Mouse (Mus musculus) heart, embryonic 15.5 days (tissue): ENCODE results near the gene Dis3. TPM values are rescaled to one million over a fixed set of nuclear protein-coding genes. Genes with fewer than 3 reads are reported as not detected.
"Not testable (repeated sequence)": the region's sequence is repeated elsewhere in the genome, so short reads cannot be mapped to it uniquely, and the experiment has no call there.

ENCODE experiments used
- ATAC-seq: fragments of 200-750 bp; cut with Nextera tagmentation; replicated peaks from 2 replicates; pipeline ENCODE4 v1.8.0; 2017; ENCODE audit warnings: low read depth, moderate TSS enrichment; ENCODE audit not compliant: insufficient number of reproducible peaks, insufficient read depth, low FRiP score
- H3K27ac ChIP-seq: fragments of 300-500 bp; sonication (generic); 2 replicates; pipeline ENCODE4 v1.5.1; 2015; ENCODE audit warnings: mild to moderate bottlenecking, inconsistent platforms
- H3K27me3 ChIP-seq: fragments of 300-500 bp; sonication (generic); 2 replicates; pipeline ENCODE4 v1.6.1; 2015; ENCODE audit warnings: inconsistent platforms
- H3K36me3 ChIP-seq: fragments of 300-500 bp; sonication (generic); 2 replicates; pipeline ENCODE4 v1.6.1; 2015; ENCODE audit warnings: mild to moderate bottlenecking, inconsistent platforms
- H3K4me1 ChIP-seq: fragments of 300-500 bp; sonication (generic); replicated peaks from 2 replicates; pipeline ENCODE4 v1.6.1; 2015; ENCODE audit warnings: inconsistent platforms
- H3K4me2 ChIP-seq: fragments of 300-500 bp; sonication (generic); 2 replicates; pipeline ENCODE4 v1.6.1; 2015; ENCODE audit warnings: inconsistent platforms, mild to moderate bottlenecking, moderate library complexity
- H3K4me3 ChIP-seq: fragments of 300-500 bp; sonication (generic); 2 replicates; pipeline ENCODE4 v1.5.1; 2015; ENCODE audit warnings: mild to moderate bottlenecking, inconsistent platforms
- H3K9ac ChIP-seq: fragments of 300-500 bp; sonication (generic); 2 replicates; pipeline ENCODE4 v1.6.1; 2015; ENCODE audit warnings: mild to moderate bottlenecking, inconsistent platforms
- H3K9me3 ChIP-seq: fragments of 300-500 bp; sonication (generic); replicated peaks from 2 replicates; pipeline ENCODE4 v1.6.1; 2016; ENCODE audit warnings: inconsistent platforms
- WGBS: fragments of 180-500 bp; shearing (Covaris S2); methylation state at CpG from one replicate; pipeline ENCODE4 v1.1.7; 2015; ENCODE audit warnings: mixed read lengths; 5-methylcytosine and 5-hydroxymethylcytosine counted together
- polyA plus RNA-seq: library from polyadenylated mRNA; unstranded; fragments of >200 nt; fragmentation: Nextera tagmentation; extraction: Ambion mirVana; gene quantifications from 2 replicates; pipeline ENCODE4 v1.2.1, GENCODE M21; 2015

Dis3 gene
- polyA plus RNA-seq, 1 experiment from 2014 or later: 17.5 TPM

DNA sequence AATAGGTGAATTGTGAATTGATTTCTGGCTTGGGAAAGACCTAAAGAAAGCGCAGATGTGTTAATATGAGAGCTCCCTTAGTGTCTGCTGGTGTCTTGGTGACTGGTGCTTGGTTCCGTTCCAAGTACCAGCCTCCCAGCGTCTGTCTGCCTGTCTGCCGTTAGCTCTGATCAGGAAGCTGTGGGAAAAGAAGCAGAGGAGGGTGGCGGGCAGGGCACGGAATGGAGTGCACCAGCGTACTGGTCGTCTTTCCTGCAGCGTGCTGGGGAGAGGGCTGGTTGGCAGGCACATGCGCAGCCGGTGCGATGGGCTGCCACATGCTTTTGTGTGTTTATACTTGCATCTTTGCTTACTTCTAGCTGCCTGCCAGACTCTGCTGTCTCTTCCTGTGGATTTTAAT, 39.0 kb downstream of the Dis3 start:
- no peak overlapping the region for H3K27ac ChIP-seq
- no peak overlapping the region for H3K4me3 ChIP-seq
- WGBS: 83% methylated on average over 12 of the region's 12 CpGs
- no peak overlapping the region for H3K9ac ChIP-seq
- H3K27me3 ChIP-seq: no peaks in the 10 kb centered on the region
- no peak overlapping the region for H3K4me2 ChIP-seq
- H3K9me3 ChIP-seq: no peaks in the 10 kb centered on the region
- no peak for ATAC-seq
- no peaks in the 10 kb centered on the region for H3K4me1 ChIP-seq
- H3K36me3 ChIP-seq: peaks cover 51% of the 10 kb centered on the region

DNA sequence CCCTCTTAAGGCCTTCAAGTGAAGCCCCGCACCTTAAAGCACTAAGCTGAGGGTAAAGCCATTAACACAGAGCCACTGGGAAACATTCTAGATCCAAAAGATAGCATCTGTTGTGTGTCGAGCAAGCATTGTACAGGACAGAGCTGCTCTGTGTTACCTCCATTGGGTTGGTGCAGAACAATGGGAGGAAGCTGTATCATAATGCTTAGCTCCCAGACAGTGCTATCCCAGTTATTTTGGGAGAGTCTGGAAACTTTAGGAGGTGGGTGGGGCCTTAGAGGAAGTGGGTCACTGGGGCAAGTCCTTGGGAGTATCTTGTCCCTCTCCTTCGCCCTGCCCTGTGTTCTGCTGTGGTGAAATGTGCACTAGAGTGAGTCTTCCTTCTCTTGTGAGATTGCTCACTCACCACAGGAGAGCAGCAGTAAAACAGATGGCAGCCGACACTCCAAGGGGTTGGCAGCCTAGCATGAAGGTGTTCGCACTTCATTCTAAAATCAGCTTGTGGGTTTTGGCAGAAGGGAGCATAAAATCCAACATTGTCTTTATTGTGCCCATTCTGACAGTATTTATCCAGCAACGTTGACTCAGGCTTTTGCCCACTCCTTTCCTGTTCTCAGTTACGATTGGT, 40.5 kb downstream of the Dis3 start:
- Histone ChIP-seq H3K4me2 (no peak overlapping the region), H3K4me1 (no peaks in the 10 kb centered on the region), H3K27ac (no peak overlapping the region), H3K9ac (no peak overlapping the region), H3K9me3 (no peaks in the 10 kb centered on the region), H3K36me3 (peaks cover 44% of the 10 kb centered on the region), H3K27me3 (no peaks in the 10 kb centered on the region), H3K4me3 (no peak overlapping the region)
- 0 out of 2 replicates have a peak, but pooled peaks have one; percentile 60 for ATAC-seq
- WGBS: 72% methylated on average over 7 of the region's 7 CpGs

DNA sequence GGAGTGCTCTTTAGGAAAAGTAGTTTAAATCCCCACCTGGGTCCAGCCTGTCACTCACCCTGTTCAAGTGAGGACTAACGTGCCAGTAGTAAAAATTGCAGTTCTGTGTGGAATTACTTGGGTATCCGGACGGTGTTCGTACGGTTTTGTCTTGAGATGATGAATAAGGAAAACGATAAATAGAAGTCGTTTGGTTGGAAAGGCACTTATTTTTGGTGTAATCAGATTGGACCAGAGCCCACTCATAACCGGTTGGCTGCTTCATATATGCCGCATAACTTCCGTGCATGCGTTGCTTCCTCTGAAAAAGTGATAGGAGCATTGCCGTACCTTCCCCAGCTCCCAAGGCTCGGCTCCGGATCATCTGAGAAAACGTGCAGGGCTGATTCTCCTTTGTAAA, 52.8 kb downstream of the Dis3 start:
- under 1% methylated on average over 15 of the region's 15 CpGs for WGBS
- Histone ChIP-seq H3K4me2 (peak overlapping the region; percentile 75), H3K4me3 (peak overlapping the region; percentile 87), H3K27me3 (no peaks in the 10 kb centered on the region), H3K9ac (peak overlapping the region; percentile 98), H3K27ac (peak overlapping the region; percentile 91), H3K9me3 (no peaks in the 10 kb centered on the region), H3K36me3 (peaks cover 18% of the 10 kb centered on the region; the same call in 1 of the 2 replicates), H3K4me1 (peaks cover 29% of the 10 kb centered on the region)
- ATAC-seq: no peak

DNA sequence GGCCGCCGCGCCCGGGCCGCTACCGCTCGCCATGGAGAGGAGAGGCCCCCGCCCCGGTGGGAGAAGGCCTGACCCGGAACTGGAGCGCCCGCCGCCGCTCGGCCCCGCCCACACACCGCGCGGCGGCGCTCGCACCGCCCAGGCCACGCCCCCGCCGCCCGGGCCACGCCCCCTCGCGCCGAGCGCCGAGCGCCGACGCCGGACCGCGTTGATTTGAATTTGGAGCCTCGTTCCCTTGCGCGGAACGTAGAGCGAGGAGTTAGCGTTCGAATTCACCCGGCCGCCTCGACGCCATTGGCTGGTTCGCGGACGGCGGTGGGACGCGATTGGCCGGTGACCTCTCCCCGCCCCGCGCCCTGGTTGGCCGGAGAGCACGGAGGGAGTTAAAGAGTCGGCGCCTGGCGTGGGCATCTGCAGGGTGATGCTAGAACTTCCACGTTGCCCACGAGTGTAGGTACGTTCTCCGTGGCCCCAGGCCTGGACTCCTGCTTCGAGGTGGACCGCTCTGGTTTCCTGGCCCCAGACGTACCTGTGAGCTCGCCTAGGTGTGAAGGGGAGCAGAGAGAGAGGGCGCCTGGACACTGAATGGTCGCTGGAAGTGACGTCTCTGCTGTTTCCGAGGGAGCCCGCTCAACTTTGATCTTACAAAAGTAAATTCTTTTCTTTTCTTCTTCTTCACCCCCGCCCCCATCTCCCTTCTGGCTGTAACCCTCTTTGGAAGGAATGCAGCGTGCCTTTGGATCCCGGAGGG, 53.4 kb downstream of the Dis3 start, which contains the start of the genes Mzt1 and Bora:
Mzt1 (minus strand) TSS at position 104 of the 751 bp plus-strand sequence.
Bora (plus strand) TSS at position 192 of the 751 bp plus-strand sequence.
- Histone ChIP-seq H3K9ac (peak within 1 kb of the TSS; percentile 98), H3K27me3 (no peaks in the 10 kb centered on the region), H3K4me2 (peak within 1 kb of the TSS; percentile 75), H3K36me3 (peaks cover 13% of the 10 kb centered on the region; the same call in 1 of the 2 replicates), H3K9me3 (no peaks in the 10 kb centered on the region), H3K4me1 (peaks cover 35% of the 10 kb centered on the region), H3K4me3 (peak within 1 kb of the TSS; percentile 87), H3K27ac (peak within 1 kb of the TSS; percentile 91)
- peak; percentile 95 for ATAC-seq
- WGBS: under 1% methylated on average over 80 of the region's 81 CpGs

DNA sequence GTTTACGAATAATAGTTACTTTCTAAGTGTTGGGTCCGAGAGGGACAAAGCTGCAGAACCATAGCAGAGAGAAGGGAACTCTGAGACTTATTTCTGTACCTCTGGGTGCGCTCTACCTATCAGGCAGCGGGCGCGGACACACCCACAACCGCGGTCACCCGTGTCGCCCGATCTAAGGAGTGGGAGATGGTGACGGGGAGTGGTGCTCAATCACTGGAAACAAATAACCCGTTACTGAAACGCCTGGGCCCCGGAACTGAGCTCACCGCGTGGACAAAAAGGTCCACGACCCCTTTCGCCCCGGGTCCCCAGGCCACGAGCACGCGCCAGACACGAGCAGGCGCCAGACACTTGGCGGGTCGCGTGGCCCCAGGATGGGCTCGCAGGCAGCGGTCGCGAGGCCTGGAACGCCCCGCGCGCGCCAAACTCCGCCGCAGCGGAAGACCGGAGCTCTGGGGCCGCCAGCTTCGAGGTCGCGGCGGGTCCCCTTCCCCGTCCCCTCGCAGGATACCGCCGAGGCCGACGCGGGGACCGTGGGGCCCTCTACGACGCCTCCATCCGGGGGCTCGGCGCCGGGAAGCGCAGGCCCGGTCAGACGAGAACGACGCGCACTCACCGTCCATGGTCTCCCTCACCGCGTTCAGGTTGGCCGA, 54.1 kb downstream of the Dis3 start:
- Histone ChIP-seq H3K4me2 (peak overlapping the region; percentile 75), H3K27ac (peak overlapping the region; percentile 91), H3K4me3 (peak overlapping the region; percentile 87), H3K4me1 (peaks cover 38% of the 10 kb centered on the region), H3K9ac (peak overlapping the region; percentile 98), H3K27me3 (no peaks in the 10 kb centered on the region), H3K9me3 (no peaks in the 10 kb centered on the region), H3K36me3 (peaks cover 6% of the 10 kb centered on the region; the same call in 1 of the 2 replicates)
- ATAC-seq: peak; percentile 6; the same call in 1 of the 2 replicates
- WGBS: under 1% methylated on average over 70 of the region's 70 CpGs

DNA sequence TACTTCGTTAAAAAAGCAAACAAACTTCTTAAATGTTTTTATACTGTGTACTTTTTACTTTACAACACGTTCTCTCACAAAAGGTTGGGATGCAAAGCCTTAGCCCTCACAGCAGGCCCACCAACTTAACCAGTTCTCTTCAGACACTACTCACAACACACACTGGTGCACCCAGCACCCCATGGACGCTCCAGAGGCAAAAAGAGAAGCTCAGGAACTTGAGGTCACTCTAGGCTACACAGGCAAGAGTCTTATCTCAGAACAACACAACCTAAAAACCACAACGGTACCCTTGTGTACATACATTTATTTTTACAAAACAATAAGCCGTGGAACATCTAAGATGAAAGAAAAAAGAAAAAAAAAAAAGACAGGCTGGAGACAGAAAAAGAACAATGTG, 54.9 kb downstream of the Dis3 start:
- Histone ChIP-seq H3K27ac (no peak overlapping the region), H3K9me3 (no peaks in the 10 kb centered on the region), H3K27me3 (no peaks in the 10 kb centered on the region), H3K9ac (peak overlapping the region; percentile 98), H3K4me1 (peaks cover 38% of the 10 kb centered on the region), H3K36me3 (no peaks in the 10 kb centered on the region), H3K4me2 (peak overlapping the region; percentile 75), H3K4me3 (peak overlapping the region; percentile 87)
- ATAC-seq: no peak
- WGBS: 9% methylated on average over 5 of the region's 5 CpGs

DNA sequence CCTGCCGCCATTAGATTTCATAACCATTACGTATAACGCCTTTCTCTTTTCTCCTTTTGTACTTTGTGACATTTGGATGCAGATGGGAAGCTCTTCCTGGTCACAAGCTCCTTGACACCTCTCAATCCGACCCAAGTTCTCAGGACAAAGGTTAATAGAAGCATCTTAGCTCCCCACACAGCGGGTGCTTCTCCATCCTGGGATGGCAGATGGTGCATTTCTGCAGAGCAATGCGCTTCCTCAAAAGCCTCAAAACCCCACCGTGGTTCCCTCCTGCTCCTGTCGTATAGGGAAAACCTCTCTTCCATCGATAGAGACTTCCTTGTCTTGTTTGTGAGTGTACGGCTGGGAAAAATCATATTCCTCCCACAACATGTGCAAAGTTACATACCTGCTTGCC, 55.5 kb downstream of the Dis3 start:
- no peaks in the 10 kb centered on the region for H3K27me3 ChIP-seq
- H3K9me3 ChIP-seq: no peaks in the 10 kb centered on the region
- H3K9ac ChIP-seq: no peak overlapping the region
- H3K4me3 ChIP-seq: peak overlapping the region; percentile 87
- no peak overlapping the region for H3K27ac ChIP-seq
- no peak for ATAC-seq
- peaks cover 38% of the 10 kb centered on the region for H3K4me1 ChIP-seq
- WGBS: 45% methylated on average over 10 of the region's 10 CpGs
- H3K4me2 ChIP-seq: peak overlapping the region; percentile 75
- no peaks in the 10 kb centered on the region for H3K36me3 ChIP-seq

DNA sequence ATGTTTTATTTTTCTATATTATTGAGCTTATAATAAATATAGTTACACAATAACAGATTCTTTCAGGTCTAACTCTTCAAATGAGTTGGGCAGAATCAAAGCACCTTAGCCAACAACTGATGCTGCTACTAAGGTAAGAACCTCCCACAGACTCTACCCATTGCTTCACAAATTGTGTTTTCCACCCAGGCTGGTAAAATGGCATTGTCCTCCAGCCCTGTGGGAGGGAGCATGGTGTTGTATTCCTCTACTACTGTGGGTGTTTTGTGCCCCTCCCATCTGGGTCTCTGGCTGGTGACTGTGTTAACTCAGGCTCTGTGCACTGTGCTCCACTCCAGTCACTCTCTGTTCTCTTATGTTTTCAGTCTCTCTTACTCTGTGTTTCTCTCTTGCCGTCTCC, 56.1 kb downstream of the Dis3 start:
- no peaks in the 10 kb centered on the region for H3K36me3 ChIP-seq
- 57% methylated on average over 1 of the region's 1 CpGs for WGBS
- H3K9me3 ChIP-seq: no peaks in the 10 kb centered on the region
- no peak overlapping the region for H3K4me3 ChIP-seq
- no peaks in the 10 kb centered on the region for H3K27me3 ChIP-seq
- peak overlapping the region; percentile 75 for H3K4me2 ChIP-seq
- H3K27ac ChIP-seq: 0 out of 2 replicates have a peak overlapping the region, but pooled peaks have one; percentile 16
- H3K4me1 ChIP-seq: peaks cover 36% of the 10 kb centered on the region
- no peak overlapping the region for H3K9ac ChIP-seq
- ATAC-seq: no peak

DNA sequence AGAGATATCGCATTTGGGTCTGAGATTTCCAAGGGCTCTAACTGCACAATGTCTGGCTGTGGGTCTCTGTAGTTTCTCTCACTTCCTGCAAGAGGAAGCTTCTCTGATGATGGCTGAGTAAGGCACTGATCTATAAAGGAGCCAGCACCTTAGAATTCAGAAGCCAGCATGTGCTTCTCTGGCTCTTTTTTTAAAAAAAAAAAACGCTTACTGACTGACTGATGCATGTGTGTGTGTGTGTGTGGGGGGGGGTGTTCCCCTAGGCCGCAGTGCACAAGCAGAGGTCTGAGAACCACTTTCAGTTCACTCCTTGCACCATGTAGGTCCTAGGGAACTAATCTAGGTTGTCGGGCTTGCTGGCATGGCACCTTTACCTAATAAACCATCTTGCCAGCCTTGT, 58.2 kb downstream of the Dis3 start:
- H3K9me3 ChIP-seq: no peaks in the 10 kb centered on the region
- peak overlapping the region; percentile 36 for H3K4me2 ChIP-seq
- WGBS: 50% methylated on average over 4 of the region's 4 CpGs
- H3K4me1 ChIP-seq: peaks cover 28% of the 10 kb centered on the region
- peak overlapping the region; percentile 56 for H3K27ac ChIP-seq
- no peak overlapping the region for H3K4me3 ChIP-seq
- peaks cover 8% of the 10 kb centered on the region; the same call in 1 of the 2 replicates for H3K36me3 ChIP-seq
- ATAC-seq: no peak
- no peak overlapping the region; the same call in 1 of the 2 replicates for H3K9ac ChIP-seq
- no peaks in the 10 kb centered on the region for H3K27me3 ChIP-seq

DNA sequence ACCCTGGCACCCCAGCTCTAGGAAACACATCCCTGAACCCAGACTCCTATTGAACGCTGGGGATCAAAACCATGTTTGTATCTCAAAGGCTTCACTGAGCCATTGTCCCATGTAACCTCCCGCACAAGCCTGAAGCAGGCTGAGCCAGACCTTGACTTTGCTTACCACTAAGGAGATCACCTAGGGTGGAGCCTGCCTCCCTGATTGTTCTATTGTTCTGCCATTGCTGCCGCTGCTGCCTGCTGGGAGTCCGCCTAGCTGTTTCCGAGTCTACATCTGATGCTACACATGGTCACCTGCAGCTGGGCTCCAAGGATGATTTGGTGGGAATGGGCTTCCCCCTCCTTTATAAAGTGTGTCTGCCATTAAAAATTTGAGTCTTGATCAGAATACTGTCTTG, 60.3 kb downstream of the Dis3 start:
- H3K9ac ChIP-seq, H3K9me3 ChIP-seq, H3K27ac ChIP-seq, ATAC-seq, H3K4me3 ChIP-seq, H3K27me3 ChIP-seq, H3K4me2 ChIP-seq: not testable (repeated sequence)
- Histone ChIP-seq H3K36me3 (peaks cover 12% of the 10 kb centered on the region; the same call in 1 of the 2 replicates), H3K4me1 (peaks cover 24% of the 10 kb centered on the region)
- 82% methylated on average over 5 of the region's 5 CpGs for WGBS

DNA sequence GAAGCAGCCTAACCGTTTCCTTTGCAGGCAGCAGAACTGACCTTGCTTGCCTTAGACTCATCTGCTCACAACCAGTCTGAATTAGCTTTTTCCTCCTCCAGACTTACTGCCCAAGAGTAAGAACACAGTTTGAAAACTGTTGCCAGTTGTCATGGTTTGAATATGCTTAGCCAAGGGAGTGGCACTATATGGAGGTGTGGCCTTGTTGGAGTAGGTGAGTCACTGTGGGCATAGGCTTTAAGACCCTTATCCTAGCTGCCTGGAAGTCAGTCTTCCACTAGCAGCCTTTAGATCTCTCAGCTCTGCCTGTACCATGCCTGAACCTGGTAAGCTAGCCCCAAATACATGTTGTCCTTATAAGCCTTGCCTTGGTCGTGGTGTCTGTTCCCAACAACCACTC, 61.9 kb downstream of the Dis3 start:
- no peaks in the 10 kb centered on the region for H3K9me3 ChIP-seq
- 86% methylated on average over 2 of the region's 2 CpGs for WGBS
- H3K27me3 ChIP-seq: no peaks in the 10 kb centered on the region
- peaks cover 14% of the 10 kb centered on the region for H3K4me1 ChIP-seq
- ATAC-seq: no peak
- no peak overlapping the region for H3K9ac ChIP-seq
- H3K4me2 ChIP-seq: no peak overlapping the region
- H3K27ac ChIP-seq: no peak overlapping the region
- H3K4me3 ChIP-seq: no peak overlapping the region
- peaks cover 24% of the 10 kb centered on the region for H3K36me3 ChIP-seq
